Mouse (Mus musculus) T-helper 2 cell (primary cell): ENCODE measurements around the gene Zkscan6.

Experiments
- in situ Hi-C: fragments of 300-600 bp; cut with MboI, MseI; formaldehyde crosslinking; loops from one replicate; pipeline ENCODE4 v1.15.1; 2025; ENCODE audit warnings: high pct_unique_total_duplicates

The Zkscan6 gene

GRCm38 (mm10) chr11:65806909-65807504 lies at the start of gene Zkscan6:
Gene Zkscan6 (plus strand): TSS chr11:65807175.
- in situ Hi-C loops: loop anchor here (10.0 to 25.0 kb wide), 2 partner anchors 820 to 1892 kb away; partner anchors contain the start of gene Elac2

GRCm38 (mm10) chr11:65759350-65759749 lies 47.6 kb upstream of the Zkscan6 start:
- in situ Hi-C loops: no loop called here

DNA sequence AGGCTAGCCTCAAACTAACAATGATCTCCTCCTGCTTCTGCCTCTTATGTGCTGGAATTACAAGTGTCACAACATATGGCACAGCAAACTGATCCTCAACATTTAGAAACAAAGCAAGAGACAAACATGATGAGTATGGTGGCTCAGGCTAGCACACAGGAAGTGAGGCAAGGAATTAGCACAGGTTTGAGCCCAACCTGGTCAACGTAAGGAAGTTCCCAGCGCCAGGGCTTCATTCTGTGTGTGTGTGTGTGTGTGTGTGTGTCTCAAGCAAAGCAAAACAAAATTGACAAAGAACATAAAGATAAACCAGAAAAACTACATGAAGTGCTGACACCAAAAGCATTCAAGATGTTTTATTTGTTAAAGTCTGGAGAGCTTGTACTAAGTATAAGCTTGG lies 46.1 kb upstream of the Zkscan6 start:
- in situ Hi-C loops: loop anchor here (10.0 kb wide), 1 partner anchor 686 kb away; no protein-coding TSS in a partner anchor

DNA sequence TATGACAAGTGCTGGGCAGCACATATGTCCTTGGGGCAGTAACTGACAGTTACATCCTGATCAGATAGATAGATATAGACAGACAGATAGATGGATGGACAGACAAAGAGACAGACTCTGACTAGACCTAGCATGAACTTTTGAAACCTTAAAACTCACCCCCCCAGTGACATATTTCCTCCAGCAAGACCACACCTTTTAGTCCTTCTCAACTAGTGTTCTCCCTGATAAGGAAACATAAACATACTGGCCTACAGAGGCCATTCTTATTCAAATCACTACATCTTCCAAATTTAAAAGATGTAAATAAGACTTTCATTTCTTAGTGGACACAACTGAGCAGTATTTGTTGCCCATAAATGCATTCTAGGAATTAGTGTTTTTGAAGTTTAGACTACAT lies 38.5 kb upstream of the Zkscan6 start:
- in situ Hi-C loops: loop anchor here (10.0 kb wide), 1 partner anchor 694 kb away; no protein-coding TSS in a partner anchor

DNA sequence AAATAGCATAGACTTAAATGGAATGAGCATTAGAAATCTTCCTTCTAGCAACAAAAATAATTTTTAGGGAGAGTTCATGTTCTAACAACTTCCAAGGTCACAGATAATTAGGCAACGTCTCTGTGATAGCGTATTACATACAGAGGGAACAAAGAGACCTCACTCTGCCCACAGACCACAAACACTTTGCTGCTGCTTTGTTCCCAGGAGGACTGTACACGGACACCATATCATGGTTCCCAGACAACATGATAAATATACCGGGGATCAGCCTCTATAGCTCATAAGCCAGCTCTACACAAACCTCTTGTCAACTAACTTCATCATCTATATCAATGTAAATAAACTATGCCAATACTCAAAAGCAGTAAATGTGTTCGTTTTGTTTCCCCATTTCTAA lies 37.0 kb upstream of the Zkscan6 start:
- in situ Hi-C loops: loop anchor here (10.0 kb wide), 1 partner anchor 695 kb away; no protein-coding TSS in a partner anchor

DNA sequence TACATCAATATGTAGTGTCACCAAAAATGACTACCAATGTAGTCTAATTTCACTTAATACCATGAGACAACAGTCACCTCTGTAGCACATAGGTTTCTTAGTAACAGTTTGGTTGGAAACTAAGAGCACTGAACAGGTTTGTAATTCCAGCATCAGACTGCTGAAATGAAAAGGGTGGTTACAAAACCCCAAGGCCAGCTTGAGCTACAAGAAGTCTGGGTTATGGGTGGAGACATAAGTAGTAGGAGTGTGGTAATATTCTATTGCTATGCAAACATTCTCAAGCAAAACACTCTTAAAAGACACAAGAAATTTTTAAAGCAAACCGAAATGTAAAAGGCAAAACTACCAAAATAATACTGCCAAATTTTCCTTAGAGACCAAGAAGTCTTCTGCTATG lies 35.4 kb upstream of the Zkscan6 start:
- in situ Hi-C loops: no loop called here

- in situ Hi-C loops: no loop called here
Observed at GRCm38 (mm10) chr11:65773535-65773934, 33.4 kb upstream of the Zkscan6 start.

- in situ Hi-C loops: no loop called here
Observed at GRCm38 (mm10) chr11:65773946-65774656, 32.9 kb upstream of the Zkscan6 start.

DNA sequence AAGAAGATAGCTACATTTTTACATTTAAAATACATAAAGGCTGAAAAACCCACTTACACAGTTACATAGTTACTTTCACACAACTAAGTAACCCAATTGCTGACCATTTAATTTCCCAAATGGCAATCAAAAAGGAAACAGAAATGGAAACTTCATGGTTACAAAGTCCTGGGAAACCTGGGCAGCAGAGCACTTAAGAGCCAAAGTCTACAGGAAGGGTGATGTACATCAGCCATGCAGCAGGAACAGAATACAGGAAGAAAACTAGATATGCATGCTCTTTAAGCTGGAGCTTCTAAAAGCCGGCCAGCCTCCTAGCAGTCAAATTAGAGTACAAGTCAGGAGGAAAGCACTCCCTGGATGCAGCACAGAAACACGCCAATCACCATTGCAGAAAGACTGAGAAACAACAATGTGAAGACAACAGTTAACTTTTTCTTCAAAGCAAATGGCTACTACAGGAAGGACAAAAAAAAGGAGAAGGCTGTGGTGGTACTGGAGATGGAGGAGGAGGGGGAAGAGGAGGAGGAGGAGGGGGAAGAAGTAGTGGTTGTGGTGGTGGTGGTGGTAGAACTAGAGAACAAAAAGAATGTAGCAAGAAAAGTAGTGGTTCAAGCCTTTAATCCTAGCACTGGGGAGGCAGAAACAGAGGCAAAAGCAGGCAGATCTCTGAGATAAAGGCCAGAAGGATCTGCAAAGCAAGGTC lies 29.9 kb upstream of the Zkscan6 start:
- in situ Hi-C loops: no loop called here

DNA sequence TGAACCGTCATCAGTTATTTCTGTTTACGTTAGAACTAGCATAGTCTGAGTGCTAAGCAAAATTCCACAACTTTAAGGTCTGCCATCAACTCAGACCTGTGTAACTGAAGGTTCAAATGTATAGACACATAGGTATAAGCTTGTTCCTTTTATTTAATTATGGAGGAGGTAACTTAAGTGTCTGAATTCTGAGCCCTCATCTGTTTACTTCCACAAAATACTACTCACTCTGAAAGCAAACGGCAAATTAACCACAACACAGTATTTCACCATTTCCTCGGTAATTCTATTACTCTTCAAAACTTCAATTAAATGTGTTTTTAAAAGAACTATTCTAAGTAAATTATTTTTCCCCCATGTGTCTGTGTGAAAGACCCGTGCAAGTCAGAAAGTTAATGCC lies 29.2 kb upstream of the Zkscan6 start:
- in situ Hi-C loops: no loop called here

DNA sequence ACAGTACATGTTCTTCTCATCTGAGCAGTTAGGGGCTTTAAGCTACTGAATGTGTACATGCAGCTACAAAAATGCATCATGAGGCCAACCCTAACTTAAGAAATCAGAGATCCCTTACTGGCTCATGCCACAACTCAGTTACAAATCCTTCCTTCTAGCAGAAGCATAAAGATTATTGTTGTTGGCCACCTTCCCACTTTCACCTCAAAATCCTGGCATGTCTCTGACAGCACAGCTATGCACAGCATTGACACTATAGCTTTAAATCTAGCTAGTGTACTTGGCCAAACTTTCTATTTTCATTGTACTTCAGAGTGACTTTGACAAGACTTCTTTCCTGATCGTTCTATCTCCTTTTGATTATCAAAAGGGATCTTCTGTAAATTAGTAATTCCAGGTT lies 27.9 kb upstream of the Zkscan6 start:
- in situ Hi-C loops: no loop called here

- in situ Hi-C loops: no loop called here
Observed at GRCm38 (mm10) chr11:65779578-65779977, 27.4 kb upstream of the Zkscan6 start.

- in situ Hi-C loops: no loop called here
Observed at GRCm38 (mm10) chr11:65781596-65781995, 25.4 kb upstream of the Zkscan6 start.

DNA sequence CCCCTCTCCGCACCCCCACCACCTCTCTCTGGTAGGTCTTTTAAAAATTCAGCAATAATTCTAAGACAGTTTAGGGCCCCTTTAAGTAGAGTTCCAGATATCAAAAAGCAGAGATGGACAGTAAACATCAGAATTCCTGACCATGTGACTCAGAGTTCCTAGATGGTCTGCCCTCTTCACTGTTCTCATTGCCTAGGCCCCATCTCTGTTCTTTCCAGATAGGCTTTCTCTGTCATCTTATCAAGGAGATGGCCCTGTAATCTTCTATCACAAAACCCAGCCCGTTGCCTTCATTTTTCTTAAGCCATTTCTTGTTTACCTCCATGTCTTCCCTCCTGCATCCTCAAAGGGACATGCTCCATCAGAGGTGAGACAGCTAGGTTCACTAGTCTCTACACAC lies 20.8 kb upstream of the Zkscan6 start:
- in situ Hi-C loops: no loop called here

- in situ Hi-C loops: no loop called here
Observed at GRCm38 (mm10) chr11:65787421-65788151, 19.4 kb upstream of the Zkscan6 start.

GRCm38 (mm10) chr11:65788154-65788553 lies 18.8 kb upstream of the Zkscan6 start, which contains the start of gene Map2k4:
Gene Map2k4 (minus strand): TSS chr11:65788297.
- in situ Hi-C loops: no loop called here

- in situ Hi-C loops: no loop called here
Observed at GRCm38 (mm10) chr11:65794428-65795219, 12.4 kb upstream of the Zkscan6 start.

- in situ Hi-C loops: no loop called here
Observed at GRCm38 (mm10) chr11:65795896-65796295, 11.1 kb upstream of the Zkscan6 start.

- in situ Hi-C loops: loop anchor here (5.0 to 25.0 kb wide), 3 partner anchors 815 to 1887 kb away; partner anchors contain the start of gene Elac2
Observed at GRCm38 (mm10) chr11:65801899-65802298, 5.1 kb upstream of the Zkscan6 start.

DNA sequence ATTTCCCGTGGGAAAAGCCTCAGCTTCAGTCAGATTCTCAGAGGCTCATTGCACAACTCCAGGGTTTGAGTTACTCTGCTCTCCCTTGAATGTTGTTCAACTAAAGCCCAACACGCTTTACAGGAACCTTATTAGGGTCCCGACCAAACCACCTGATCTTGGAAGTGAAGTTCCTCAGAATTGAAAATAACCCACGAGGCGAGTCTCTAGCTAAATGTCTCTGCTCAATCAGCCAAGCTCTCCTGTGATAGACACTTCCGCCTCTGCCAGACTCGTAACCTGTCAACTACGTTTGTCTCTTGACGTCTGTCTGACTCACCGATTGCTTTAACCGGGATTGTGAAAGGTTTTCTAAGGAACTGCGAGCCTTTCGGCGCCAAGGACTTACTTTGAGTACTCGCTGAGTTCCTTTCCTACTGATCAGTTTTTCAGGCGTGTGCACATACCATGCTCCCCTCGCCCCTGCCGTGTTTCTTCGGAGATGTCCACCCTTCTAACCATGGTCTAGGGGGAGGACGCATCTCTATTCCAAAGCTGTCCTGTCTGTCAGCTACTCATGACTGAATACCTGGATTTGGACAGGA lies 562 bp upstream of the Zkscan6 start:
- in situ Hi-C loops: loop anchor here (10.0 to 25.0 kb wide), 2 partner anchors 819 to 1892 kb away; partner anchors contain the start of gene Elac2
